In the genomic region with DNA sequence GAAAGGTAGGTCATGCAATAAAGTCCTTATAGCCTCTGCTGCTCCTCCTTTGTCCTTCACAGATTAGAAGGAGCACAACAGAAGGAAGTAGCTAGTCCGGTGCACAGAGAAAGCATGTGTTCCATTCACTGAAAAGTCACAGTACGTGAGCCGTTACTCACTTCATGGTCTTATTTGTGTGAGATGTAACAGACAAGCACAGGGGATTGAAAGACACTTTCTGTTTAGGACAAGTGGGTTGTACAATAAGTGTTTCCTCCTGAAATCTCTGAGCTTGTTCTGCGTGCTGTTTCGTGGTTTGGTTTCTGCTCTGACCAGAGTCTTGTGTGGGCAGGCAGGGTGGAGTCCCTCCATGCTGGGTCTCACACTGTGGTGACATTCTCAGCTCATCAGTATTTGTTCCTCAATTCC, we compare ENCODE assay signal across 22 mouse cellular contexts. TPM values are rescaled to one million over a fixed set of nuclear protein-coding genes. Genes with fewer than 3 reads are reported as not detected.
DNase-seq lines count a peak whose midpoint lies in the region; ATAC-seq and TF ChIP-seq lines count a peak whose summit lies in the region.
"Had no signal": no experiment of that assay in that cellular context is flagged by ENCODE, and none has a peak within 500 bp of the region (broad histone marks: within the 10 kb centered on the region; RNA-seq: fewer than 3 reads in every experiment).

No protein-coding gene starts in this region.

- peaks cover 11 to 51% of the 10 kb centered on the region in 2 experiments for H3K4me1 ChIP-seq in CH12.LX (ENCODE audit: control insufficient read depth in 1 of 2, insufficient read depth in 2 of 2)
- peaks cover 10% of the 10 kb centered on the region for H3K4me1 ChIP-seq in liver, embryonic 12.5 days
- H3K4me1 ChIP-seq: embryonic facial prominence, embryonic 10.5 days had no signal

- no peaks in the 10 kb centered on the region for H3K79me2 ChIP-seq in CH12.LX (replicated peaks; ENCODE audit: control insufficient read depth, extremely low read depth, insufficient read depth, poor library complexity, severe bottlenecking)

- dilution Hi-C loops in CH12.LX (cut with MboI; ENCODE audit: extremely low pct_ligation_motif_present, extremely low pct_unique_long_range_greater_than_20kb, low sequenced_read_pairs), result no loop called here

- peak overlapping the region in 2 of 3 experiments; percentile 17 to 52 for H3K4me3 ChIP-seq in CH12.LX (replicated peaks in 1 of 3; ENCODE audit: low read depth in 2 of 3, low read length in 2 of 3, poor library complexity in 1 of 3)
- H3K4me3 ChIP-seq in liver, embryonic 12.5 days, result no peak overlapping the region
- H3K4me3 ChIP-seq: embryonic facial prominence, embryonic 10.5 days; erythroblast, embryonic 14.5 days had no signal

- no peak for ATAC-seq in liver, embryonic 12.5 days
- ATAC-seq: hindbrain, embryonic 16.5 days had no signal

- in situ Hi-C loops in CH12.LX (cut with MboI; ENCODE audit: low pct_ligation_motif_present, low pct_unique_long_range_greater_than_20kb, low sequenced_read_pairs), result no loop called here

- H3K9ac ChIP-seq in CH12.LX (ENCODE audit: insufficient read depth, low read depth), result peak overlapping the region; percentile 62
- no peak overlapping the region for H3K9ac ChIP-seq in liver, embryonic 12.5 days
- H3K9ac ChIP-seq: liver, embryonic 14.5 days had no signal

- DNase-seq in B cell, adult 2 months, result peak; percentile 47 to 56
- peak; percentile 90 for DNase-seq in CH12.LX (ENCODE audit: extremely low read depth)
- peak; percentile 83 for DNase-seq in induced T-regulatory cell, adult 2 months (ENCODE audit: low read depth)
- peak; percentile 35 to 41 for DNase-seq in natural killer cell, adult 2 months (ENCODE audit: low spot score in 2 of 2)
- no peak for DNase-seq in cerebellum, adult 11-12 months
- DNase-seq in left cerebral cortex, adult 8-10 months (ENCODE audit: low spot score in 2 of 2), result no peak
- DNase-seq: adrenal gland, adult 2 months; cerebellum, postnatal 10 days; gastrocnemius, postnatal 10 days; kidney, adult 2 months; kidney, postnatal 25 days; lung, postnatal 4 days; thymus, adult 2 months had no signal

- H3K4me2 ChIP-seq in CH12.LX (ENCODE audit: insufficient read depth, low read depth, poor library complexity, severe bottlenecking), result peak overlapping the region; percentile 88
- H3K4me2 ChIP-seq in liver, embryonic 12.5 days, result no peak overlapping the region
- H3K4me2 ChIP-seq: heart, embryonic 11.5 days had no signal

- TF ChIP-seq EP300 in CH12.LX (IDR thresholded peaks at IDR 0.05; ENCODE audit: low read length), result peak; percentile 85

- H3K9me3 ChIP-seq in CH12.LX (replicated peaks; ENCODE audit: low read length), result no peaks in the 10 kb centered on the region
- no peaks in the 10 kb centered on the region for H3K9me3 ChIP-seq in liver, embryonic 12.5 days (replicated peaks)
- H3K9me3 ChIP-seq: embryonic facial prominence, embryonic 10.5 days had no signal

- WGBS in liver, embryonic 12.5 days (ENCODE audit: insufficient replicate concordance), result 56% methylated on average over 5 of the region's 5 CpGs

- no peak for TF ChIP-seq CTCF in CH12.LX (conservative IDR thresholded peaks at IDR 0.05 in 1 of 2, IDR thresholded peaks at IDR 0.05 in 1 of 2; ENCODE audit: low read depth in 2 of 2, low read length in 2 of 2)

- TF ChIP-seq POLR2A in CH12.LX (IDR thresholded peaks at IDR 0.05; ENCODE audit: low read depth, low read length), result peak; percentile 63

- H3K36me3 ChIP-seq in CH12.LX (replicated peaks in 1 of 2; ENCODE audit: control insufficient read depth in 1 of 2, insufficient read depth in 1 of 2, low read length in 1 of 2), result no peaks in the 10 kb centered on the region
- H3K36me3 ChIP-seq in liver, embryonic 12.5 days, result no peaks in the 10 kb centered on the region
- H3K36me3 ChIP-seq: embryonic facial prominence, embryonic 10.5 days had no signal

- H3K27me3 ChIP-seq in CH12.LX (replicated peaks), result no peaks in the 10 kb centered on the region
- H3K27me3 ChIP-seq in liver, embryonic 12.5 days (replicated peaks), result no peaks in the 10 kb centered on the region

- TF ChIP-seq RAD21 in CH12.LX (IDR thresholded peaks at IDR 0.05; ENCODE audit: low read depth, low read length), result peak; percentile 1; the same call in 1 of the 2 replicates

- peak overlapping the region; percentile 99 for H3K27ac ChIP-seq in CH12.LX (ENCODE audit: insufficient read depth, low read depth)
- no peak overlapping the region for H3K27ac ChIP-seq in liver, embryonic 12.5 days
- H3K27ac ChIP-seq: embryonic facial prominence, embryonic 10.5 days; liver, embryonic 14.5 days had no signal

TF ChIP-seq in CH12.LX, 34 proteins besides CTCF, POLR2A, EP300 and RAD21 (continues in another document):
- TF ChIP-seq ZC3H11A (IDR thresholded peaks at IDR 0.05; ENCODE audit: low read depth, low read length) (no peak), ZNF384 (IDR thresholded peaks at IDR 0.05; ENCODE audit: low read depth, low read length) (no peak), JUND (conservative IDR thresholded peaks at IDR 0.05; ENCODE audit: low read depth, low read length) (peak; percentile 69), MEF2A (IDR thresholded peaks at IDR 0.05; ENCODE audit: borderline replicate concordance, low read depth, low read length) (peak; percentile 79; the same call in 1 of the 2 replicates), MAZ (IDR thresholded peaks at IDR 0.05; ENCODE audit: low read depth, low read length) (peak; percentile 43; the same call in 1 of the 2 replicates), PAX5 (IDR thresholded peaks at IDR 0.05; ENCODE audit: low read length) (no peak), SIN3A (IDR thresholded peaks at IDR 0.05; ENCODE audit: low read length) (peak; percentile 85; the same call in 1 of the 2 replicates), ZMIZ1 (IDR thresholded peaks at IDR 0.05; ENCODE audit: low read depth, low read length) (peak; percentile 83), ZKSCAN1 (IDR thresholded peaks at IDR 0.05; ENCODE audit: borderline replicate concordance, low read depth, low read length) (no peak), UBTF (IDR thresholded peaks at IDR 0.05; ENCODE audit: low read depth, low read length) (no peak), MYC (IDR thresholded peaks at IDR 0.05; ENCODE audit: low read depth, low read length) (peak; percentile 94), CHD1 (IDR thresholded peaks at IDR 0.05; ENCODE audit: low read depth, low read length) (peak; percentile 95), IRF4 (IDR thresholded peaks at IDR 0.05; ENCODE audit: low read depth, low read length) (peak; percentile 82), MAX (IDR thresholded peaks at IDR 0.05; ENCODE audit: low read length) (peak; percentile 85), NRF1 (IDR thresholded peaks at IDR 0.05; ENCODE audit: low read depth, low read length) (0 out of 2 replicates have a peak, but pooled peaks have one; percentile 35), SMC3 (IDR thresholded peaks at IDR 0.05; ENCODE audit: low read depth, low read length) (peak; percentile 10; the same call in 1 of the 2 replicates), ETS1 (conservative IDR thresholded peaks at IDR 0.05; ENCODE audit: low read depth, low read length) (peak; percentile 86), BHLHE40 (IDR thresholded peaks at IDR 0.05; ENCODE audit: low read depth, low read length) (peak; percentile 89), POLR2AphosphoS2 (IDR thresholded peaks at IDR 0.05; ENCODE audit: low read depth, low read length) (peak; percentile 83; the same call in 1 of the 2 replicates), HCFC1 (IDR thresholded peaks at IDR 0.05; ENCODE audit: low read depth, low read length) (peak; percentile 56; the same call in 1 of the 2 replicates), E2F4 (IDR thresholded peaks at IDR 0.05; ENCODE audit: insufficient replicate concordance, low read depth, low read length) (no peak), RCOR1 (conservative IDR thresholded peaks at IDR 0.05; ENCODE audit: low read depth, low read length) (no peak), TBP (conservative IDR thresholded peaks at IDR 0.05; ENCODE audit: low read depth, low read length) (peak; percentile 85), CHD2 (IDR thresholded peaks at IDR 0.05; ENCODE audit: low read length) (peak; percentile 63; the same call in 1 of the 2 replicates), ELF1 (IDR thresholded peaks at IDR 0.05; ENCODE audit: low read depth, low read length) (no peak), MAFK (IDR thresholded peaks at IDR 0.05; ENCODE audit: insufficient replicate concordance, low read length) (no peak), JUN (IDR thresholded peaks at IDR 0.05; ENCODE audit: insufficient read depth, low read depth, low read length) (no peak; the same call in 1 of the 2 replicates), KAT2A (IDR thresholded peaks at IDR 0.05; ENCODE audit: insufficient replicate concordance, low read length) (no peak), USF1 (IDR thresholded peaks at IDR 0.05; ENCODE audit: low read depth, low read length) (no peak), MXI1 (IDR thresholded peaks at IDR 0.05; ENCODE audit: low read depth, low read length) (peak; percentile 91)

RNA-seq across cellular contexts. Expression of a gene that starts 20.2 kb away (rescaled TPM):
- total RNA-seq in CH12.LX (2012; rRNA removed) (77.2 and 91.4 TPM in 2 replicates), CH12.LX (2014; rRNA removed) (70.3 and 74.5 TPM in 2 replicates)
- 72.3 and 75.6 TPM in 2 replicates for polyA plus RNA-seq in CH12.LX (2012; ENCODE audit: insufficient read length, low read depth)
- total RNA-seq in left cerebral cortex, adult 8-10 months (2022), result 10 to 100 TPM; 41.4 to 46.8 (median 43.7) TPM
- 692 and 703 TPM in 2 replicates for polyA plus RNA-seq in liver, embryonic 12.5 days (2016; fragmentation: Nextera tagmentation; extraction: Ambion mirVana)

RNA-seq across cellular contexts. Expression of a gene that starts 28.5 kb away (rescaled TPM):
- total RNA-seq in CH12.LX (2012; rRNA removed), result 13.8 and 14.5 TPM in 2 replicates
- 8.3 and 8.7 TPM in 2 replicates for total RNA-seq in CH12.LX (2014; rRNA removed)
- 3.9 and 4.7 TPM in 2 replicates for polyA plus RNA-seq in CH12.LX (2012; ENCODE audit: insufficient read length, low read depth)
- not detected for total RNA-seq in left cerebral cortex, adult 8-10 months (2022)
- polyA plus RNA-seq in liver, embryonic 12.5 days (2016; fragmentation: Nextera tagmentation; extraction: Ambion mirVana), result not detected in 2 replicates
- total RNA-seq: adrenal gland, adult 2 months; gastrocnemius, postnatal 10 days; heart, postnatal 25 days; layer of hippocampus, postnatal 25 days had no signal
- polyA plus RNA-seq: adrenal gland, adult 2 months; embryonic facial prominence, embryonic 10.5 days; erythroblast, embryonic 14.5 days; heart, embryonic 11.5 days; hindbrain, embryonic 16.5 days; limb, embryonic 11.5 days had no signal

RNA-seq across cellular contexts. Expression of a gene that starts 37.4 kb away (rescaled TPM):
- total RNA-seq in CH12.LX (2012; rRNA removed) (59.9 and 63.8 TPM in 2 replicates), CH12.LX (2014; rRNA removed) (78.0 and 78.7 TPM in 2 replicates)
- 65.6 and 80.6 TPM in 2 replicates for polyA plus RNA-seq in CH12.LX (2012; ENCODE audit: insufficient read length, low read depth)
- total RNA-seq in left cerebral cortex, adult 8-10 months (2022), result 100 to 1,000 TPM in 3 of 4 experiments, 10 to 100 TPM in 1; 98.1 to 116 (median 114) TPM
- 41.3 and 41.8 TPM in 2 replicates for polyA plus RNA-seq in liver, embryonic 12.5 days (2016; fragmentation: Nextera tagmentation; extraction: Ambion mirVana)

RNA-seq across cellular contexts. Expression of a gene that starts 51.8 kb away (rescaled TPM):
- total RNA-seq in CH12.LX (2012; rRNA removed) (0.17 and 0.21 TPM in 2 replicates), CH12.LX (2014; rRNA removed) (not detected in 2 replicates)
- not detected in 2 replicates for polyA plus RNA-seq in CH12.LX (2012; ENCODE audit: insufficient read length, low read depth)
- total RNA-seq in left cerebral cortex, adult 8-10 months (2022), result not detected
- not detected in 2 replicates for polyA plus RNA-seq in liver, embryonic 12.5 days (2016; fragmentation: Nextera tagmentation; extraction: Ambion mirVana)
- total RNA-seq: adrenal gland, adult 2 months; gastrocnemius, postnatal 10 days; heart, postnatal 25 days; layer of hippocampus, postnatal 25 days had no signal
- polyA plus RNA-seq: adrenal gland, adult 2 months; embryonic facial prominence, embryonic 10.5 days; erythroblast, embryonic 14.5 days; heart, embryonic 11.5 days; hindbrain, embryonic 16.5 days; kidney, adult 2 months; limb, embryonic 11.5 days; liver, embryonic 14.5 days; thymus, adult 2 months had no signal

Comparison
In these comparisons a context has a peak if more than half of its experiments do, and no peak if none do; other contexts are left out.
1. DNase-seq: peak in B cell, adult 2 months (2 of 2), CH12.LX (single experiment), induced T-regulatory cell, adult 2 months (single experiment) and natural killer cell, adult 2 months (2 of 2); none in cerebellum, adult 11-12 months (single experiment) and left cerebral cortex, adult 8-10 months (0 of 2).
2. RNA of a gene that starts 28.5 kb away (total RNA-seq): 8.3 to 14.5 TPM in CH12.LX; not detected in left cerebral cortex, adult 8-10 months; every median in the first group is over 4 times any median in the second.